ENCODE assay signal across 13 mouse cellular contexts in genomic region chr13:47112924-47113323, GRCm38 (mm10). TPM values are rescaled to one million over a fixed set of nuclear protein-coding genes. Genes with fewer than 3 reads are reported as not detected.
DNase-seq lines count a peak whose midpoint lies in the region; ATAC-seq lines count a peak whose summit lies in the region.
"Had no signal": no experiment of that assay in that cellular context is flagged by ENCODE, and none has a peak within 500 bp of the region (broad histone marks: within the 10 kb centered on the region; RNA-seq: fewer than 3 reads in every experiment).

No protein-coding gene starts in this region.

- no peak for DNase-seq in embryonic facial prominence, embryonic 10.5 days (ENCODE audit: low spot score)
- DNase-seq in spleen, adult 12 weeks (ENCODE audit: low spot score), result peak; percentile 52
- DNase-seq in spleen, adult 18-20 months, result no peak
- DNase-seq in liver, embryonic 13.5 days, result peak; percentile 79
- DNase-seq in spleen, postnatal 4 days (ENCODE audit: low spot score in 2 of 2), result peak; percentile 65 to 76
- no peak for DNase-seq in gastrocnemius, postnatal 36 days
- no peak for DNase-seq in left cerebral cortex, adult 11 months (ENCODE audit: low spot score)
- DNase-seq: adrenal gland, postnatal 25 days; cerebellum, adult 8-10 months; kidney, postnatal 14 days had no signal

- no peak overlapping the region for H3K9ac ChIP-seq in embryonic facial prominence, embryonic 15.5 days
- H3K9ac ChIP-seq in liver, embryonic 13.5 days, result peak overlapping the region; percentile 65
- H3K9ac ChIP-seq: forebrain, embryonic 12.5 days had no signal

- WGBS in embryonic facial prominence, embryonic 15.5 days, result 52% methylated on average over 3 of the region's 3 CpGs
- 74% methylated on average over 3 of the region's 3 CpGs for WGBS in embryonic facial prominence, embryonic 10.5 days
- WGBS in liver, embryonic 13.5 days (ENCODE audit: insufficient replicate concordance), result 8% methylated on average over 3 of the region's 3 CpGs

- no peaks in the 10 kb centered on the region for H3K36me3 ChIP-seq in embryonic facial prominence, embryonic 15.5 days
- no peaks in the 10 kb centered on the region for H3K36me3 ChIP-seq in embryonic facial prominence, embryonic 10.5 days (replicated peaks)
- H3K36me3 ChIP-seq in liver, embryonic 13.5 days, result no peaks in the 10 kb centered on the region
- H3K36me3 ChIP-seq: forebrain, embryonic 12.5 days had no signal

- intact Hi-C loops in gastrocnemius, postnatal 36 days (cut with DNase I), result no loop called here

- no peak overlapping the region for H3K4me2 ChIP-seq in embryonic facial prominence, embryonic 15.5 days (replicated peaks)
- H3K4me2 ChIP-seq in liver, embryonic 13.5 days, result peak overlapping the region; percentile 54
- H3K4me2 ChIP-seq: forebrain, embryonic 12.5 days had no signal

- peak; percentile 19; the same call in 1 of the 2 replicates for ATAC-seq in embryonic facial prominence, embryonic 15.5 days (ENCODE audit: insufficient number of reproducible peaks, low FRiP score, low TSS enrichment, low read depth)
- peak; percentile 77 for ATAC-seq in liver, embryonic 13.5 days (ENCODE audit: low read depth)
- ATAC-seq: inflammation-experienced regulatory T-cells, adult 6 months had no signal

- no peak overlapping the region for H3K4me3 ChIP-seq in embryonic facial prominence, embryonic 15.5 days (replicated peaks)
- no peak overlapping the region for H3K4me3 ChIP-seq in embryonic facial prominence, embryonic 10.5 days
- H3K4me3 ChIP-seq in liver, embryonic 13.5 days (replicated peaks), result 0 out of 2 replicates have a peak overlapping the region, but pooled peaks have one; percentile 0
- H3K4me3 ChIP-seq: forebrain, embryonic 12.5 days had no signal

- no peaks in the 10 kb centered on the region for H3K27me3 ChIP-seq in embryonic facial prominence, embryonic 15.5 days
- no peaks in the 10 kb centered on the region for H3K27me3 ChIP-seq in embryonic facial prominence, embryonic 10.5 days (replicated peaks; ENCODE audit: low read depth, poor library complexity, severe bottlenecking)
- no peaks in the 10 kb centered on the region for H3K27me3 ChIP-seq in liver, embryonic 13.5 days
- H3K27me3 ChIP-seq: forebrain, embryonic 12.5 days had no signal

- no peaks in the 10 kb centered on the region for H3K9me3 ChIP-seq in embryonic facial prominence, embryonic 15.5 days (replicated peaks)
- H3K9me3 ChIP-seq in embryonic facial prominence, embryonic 10.5 days, result no peaks in the 10 kb centered on the region
- no peaks in the 10 kb centered on the region for H3K9me3 ChIP-seq in liver, embryonic 13.5 days (replicated peaks)
- H3K9me3 ChIP-seq: forebrain, embryonic 12.5 days had no signal

- H3K4me1 ChIP-seq in embryonic facial prominence, embryonic 15.5 days, result peaks cover 4% of the 10 kb centered on the region; the same call in 1 of the 2 replicates
- no peaks in the 10 kb centered on the region for H3K4me1 ChIP-seq in embryonic facial prominence, embryonic 10.5 days
- H3K4me1 ChIP-seq in liver, embryonic 13.5 days (replicated peaks), result peaks cover 81% of the 10 kb centered on the region
- H3K4me1 ChIP-seq: forebrain, embryonic 12.5 days had no signal

- no peak overlapping the region for H3K27ac ChIP-seq in embryonic facial prominence, embryonic 15.5 days (replicated peaks)
- H3K27ac ChIP-seq in embryonic facial prominence, embryonic 10.5 days (replicated peaks), result no peak overlapping the region
- peak overlapping the region; percentile 98 for H3K27ac ChIP-seq in liver, embryonic 13.5 days
- H3K27ac ChIP-seq: forebrain, embryonic 12.5 days had no signal

RNA-seq across cellular contexts. Expression of gene Dek, which starts 6.9 kb away (rescaled TPM):
- 253 and 257 TPM in 2 replicates for polyA plus RNA-seq in embryonic facial prominence, embryonic 15.5 days (2015; fragmentation: Nextera tagmentation; extraction: Ambion mirVana)
- 340 and 346 TPM in 2 replicates for polyA plus RNA-seq in embryonic facial prominence, embryonic 10.5 days (2016; fragmentation: Nextera tagmentation; extraction: Ambion mirVana)
- polyA plus RNA-seq in liver, embryonic 13.5 days (2015; fragmentation: Nextera tagmentation; extraction: Ambion mirVana), result 493 and 566 TPM in 2 replicates
- 10 to 100 TPM; 27.1 to 36.0 TPM for total RNA-seq in gastrocnemius, postnatal 36 days (2021)

RNA-seq across cellular contexts. Expression of gene Rnf144b, which starts 9.5 kb away (rescaled TPM):
- polyA plus RNA-seq in embryonic facial prominence, embryonic 15.5 days (2015; fragmentation: Nextera tagmentation; extraction: Ambion mirVana), result 4.2 and 4.4 TPM in 2 replicates
- 0.79 and 0.90 TPM in 2 replicates for polyA plus RNA-seq in embryonic facial prominence, embryonic 10.5 days (2016; fragmentation: Nextera tagmentation; extraction: Ambion mirVana)
- polyA plus RNA-seq in liver, embryonic 13.5 days (2015; fragmentation: Nextera tagmentation; extraction: Ambion mirVana), result 0.93 and 0.98 TPM in 2 replicates
- total RNA-seq in gastrocnemius, postnatal 36 days (2021), result 10 to 100 TPM; 19.8 to 20.3 TPM

Comparison
In these comparisons a context has a peak if more than half of its experiments do, and no peak if none do; other contexts are left out.
1. DNase-seq: peak in spleen, adult 12 weeks (single experiment), liver, embryonic 13.5 days (single experiment) and spleen, postnatal 4 days (2 of 2); none in embryonic facial prominence, embryonic 10.5 days (single experiment), spleen, adult 18-20 months (0 of 2), gastrocnemius, postnatal 36 days (0 of 2) and left cerebral cortex, adult 11 months (single experiment).